Mouse (Mus musculus) urinary bladder, postnatal 36 days (tissue): ENCODE data around the gene Intu.
A peak's percentile ranks its signal among the peaks of the same experiment; 100 is the strongest.

Experiments used
- DNase-seq, 2 experiments: peaks; one replicate each; pipeline ENCODE4 v3.0.0; 2022; ENCODE audit warnings: low spot score in 2 of 2, mixed read lengths in 1 of 2

Gene Intu

GRCm38 (mm10) chr3:40683171-40683570 is 152.1 kb downstream of the Intu start:
- no peak for DNase-seq

- DNase-seq, result no peak
Observed at GRCm38 (mm10) chr3:40685855-40686515, 154.9 kb downstream of the Intu start.

- DNase-seq, result no peak
Observed at GRCm38 (mm10) chr3:40686836-40687235, 155.8 kb downstream of the Intu start.

- no peak for DNase-seq
Observed at GRCm38 (mm10) chr3:40687588-40687987, 156.5 kb downstream of the Intu start.

GRCm38 (mm10) chr3:40691566-40691965 is 160.5 kb downstream of the Intu start:
- DNase-seq, result no peak

GRCm38 (mm10) chr3:40693435-40693834 is 162.3 kb downstream of the Intu start:
- no peak for DNase-seq

- DNase-seq, result no peak
Observed at GRCm38 (mm10) chr3:40693960-40694359, 162.9 kb downstream of the Intu start.

- DNase-seq, result no peak
Observed at GRCm38 (mm10) chr3:40694438-40694837, 163.4 kb downstream of the Intu start.

GRCm38 (mm10) chr3:40695162-40695561 is 164.1 kb downstream of the Intu start:
- no peak for DNase-seq

- no peak for DNase-seq
Observed at GRCm38 (mm10) chr3:40698834-40699233, 167.7 kb downstream of the Intu start.

GRCm38 (mm10) chr3:40704816-40705430 is 173.8 kb downstream of the Intu start:
- no peak for DNase-seq

GRCm38 (mm10) chr3:40708655-40709054 is 177.6 kb downstream of the Intu start, which contains the start of gene Slc25a31:
Gene Slc25a31 (plus strand): TSS chr3:40708855.
- no peak for DNase-seq

- DNase-seq, result no peak
Observed at GRCm38 (mm10) chr3:40716056-40716455, 185.0 kb downstream of the Intu start.

- DNase-seq, result no peak
Observed at GRCm38 (mm10) chr3:40719022-40719421, 187.9 kb downstream of the Intu start.

- no peak for DNase-seq
Observed at GRCm38 (mm10) chr3:40738381-40738912, 207.4 kb downstream of the Intu start.

GRCm38 (mm10) chr3:40744024-40744835 is 213.1 kb downstream of the Intu start, which contains the start of gene Hspa4l:
Gene Hspa4l (plus strand): TSS chr3:40744495.
- no peak for DNase-seq

- peak; percentile 86 to 91 for DNase-seq
Observed at GRCm38 (mm10) chr3:40744836-40745660, 214.0 kb downstream of the Intu start.

GRCm38 (mm10) chr3:40745661-40746547 is 214.8 kb downstream of the Intu start:
- DNase-seq, result no peak
